Mouse (Mus musculus) heart, adult 2 months (tissue): Measurements from ENCODE around the gene Sat2.
A peak's percentile ranks its signal among the peaks of the same experiment; 100 is the strongest.

Experiments used
- CTCF ChIP-seq: fragments of 200-600 bp; IDR thresholded peaks from 2 replicates; pipeline ENCODE4 v1.8.1; 2022; ENCODE audit warnings: antibody characterized with exemption, mild to moderate bottlenecking, moderate library complexity
- EP300 ChIP-seq: fragments of 200-500 bp; IDR thresholded peaks from 2 replicates; pipeline ENCODE4 v1.6.1; 2011; ENCODE audit warnings: low read depth, low read length, control low read depth; ENCODE audit not compliant: insufficient read depth
- POLR2A ChIP-seq: fragments of 200-500 bp; IDR thresholded peaks from 2 replicates; pipeline ENCODE4 v1.6.1; 2011; ENCODE audit warnings: mild to moderate bottlenecking, low read depth, low read length, control low read depth; ENCODE audit not compliant: insufficient read depth

DNA sequence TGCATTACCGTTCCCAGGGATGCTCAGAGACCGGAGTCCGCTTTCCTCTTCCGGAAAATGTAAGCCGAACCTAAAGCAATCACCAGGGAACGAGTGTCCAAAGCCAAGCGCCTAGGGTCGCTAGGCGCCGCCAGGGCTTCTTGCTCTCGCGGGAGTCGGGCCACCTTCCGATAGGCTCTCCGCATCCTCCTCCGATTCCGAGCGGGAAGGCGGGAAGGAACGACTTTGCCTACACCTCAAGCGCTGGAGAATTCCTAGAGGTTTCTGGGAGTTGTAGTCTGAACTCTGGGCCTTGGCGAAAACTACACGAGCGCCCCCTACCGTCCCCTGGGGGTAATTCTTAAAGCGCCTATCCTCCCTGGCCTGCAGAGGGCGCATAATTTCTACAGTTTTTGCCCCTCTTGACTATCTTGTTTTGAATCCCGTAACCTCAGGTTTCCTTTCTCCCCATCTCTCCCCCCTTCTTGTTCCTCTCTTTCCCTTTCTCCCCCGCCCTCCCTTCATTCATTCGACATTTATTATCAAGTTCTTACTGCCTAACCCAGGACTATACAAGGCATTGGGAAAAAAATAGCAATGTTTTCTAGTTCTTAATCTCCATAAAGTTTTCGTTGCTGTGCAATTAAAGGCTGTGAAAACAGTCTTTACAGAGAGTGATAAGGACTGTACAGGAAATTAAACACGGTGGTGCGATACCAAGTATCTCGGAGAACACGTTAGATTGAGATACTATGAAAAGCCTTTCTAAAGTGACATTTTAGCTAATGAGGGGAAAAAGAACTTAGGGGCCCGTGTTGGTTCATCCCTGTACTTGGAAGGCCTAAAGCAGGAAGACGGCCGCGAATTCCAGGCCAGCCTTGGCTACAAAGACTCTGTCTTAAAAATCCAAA lies 42.5 kb upstream of the Sat2 start:
- TF ChIP-seq CTCF (no peak; the same call in 1 of the 2 replicates), POLR2A (peak; percentile 68), EP300 (peak; percentile 97)
